Mouse (Mus musculus): ENCODE results near the gene 2200002J24Rik.

Gene 2200002J24Rik

DNA sequence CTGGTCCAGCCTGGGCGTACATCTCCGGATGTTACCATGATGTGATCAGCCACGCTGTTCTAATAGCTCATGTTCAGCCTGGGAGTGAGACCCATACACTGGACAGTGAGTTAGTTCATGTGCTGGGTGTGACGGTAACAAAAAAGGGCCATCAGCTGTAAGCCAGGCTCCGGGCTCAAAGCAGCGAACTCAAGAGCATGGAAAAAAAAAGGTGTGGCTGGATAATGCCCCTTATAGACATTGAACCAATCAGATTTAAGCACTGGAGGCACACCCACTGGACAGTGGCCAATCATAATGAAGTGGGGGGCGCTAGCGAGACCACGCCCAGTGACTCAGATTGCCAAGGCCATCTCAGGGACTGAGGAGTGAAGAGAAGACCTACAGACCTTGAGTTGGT, at the start of gene 2200002J24Rik:
Gene 2200002J24Rik, plus strand, starts transcription at position 338 of the 400 bp plus-strand sequence.
- DNase-seq (ENCODE audit: low read depth) = no peak

- DNase-seq (ENCODE audit: low read depth) = peak; percentile 99
Measured at GRCm38 (mm10) chr7:30649591-30650540, 48.9 kb upstream of the 2200002J24Rik start, which contains the start of gene Rbm42. Rbm42 (minus strand) TSS chr7:30650317.

DNA sequence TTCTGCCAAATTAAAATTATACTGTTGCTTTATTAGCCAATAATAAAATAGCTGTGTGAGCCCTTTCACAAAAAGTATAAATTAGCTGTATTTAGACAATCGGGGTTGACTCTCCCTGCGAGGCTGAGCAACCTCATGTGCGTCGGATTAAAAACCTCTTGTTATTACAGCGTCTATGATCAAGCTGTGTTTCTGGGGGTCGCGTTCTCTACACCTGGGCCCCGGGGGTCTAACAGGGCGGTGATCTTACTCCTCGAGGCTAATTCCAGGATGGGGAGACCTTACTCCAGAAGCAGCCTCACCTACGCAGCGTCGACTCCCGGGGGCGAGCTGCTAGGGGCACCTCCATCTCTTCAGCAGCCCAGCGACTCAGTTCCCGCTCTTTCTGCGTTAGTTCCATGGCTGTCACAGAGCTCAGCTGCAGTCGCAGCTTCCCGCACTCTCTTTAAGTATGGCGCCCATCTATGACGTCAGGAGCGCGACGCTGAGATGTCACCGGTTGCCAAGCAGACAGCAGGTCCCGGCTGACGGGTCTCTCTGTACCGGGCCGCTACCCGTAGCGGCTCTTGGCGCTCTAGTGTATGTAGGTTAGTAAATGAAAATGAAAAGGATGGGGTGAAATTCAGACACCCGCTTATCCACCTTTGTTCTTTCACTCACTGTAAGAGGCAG, 34.1 kb upstream of the 2200002J24Rik start, which contains the start of gene Haus5:
Gene Haus5, minus strand, starts transcription at position 466 of the 672 bp plus-strand sequence.
- peak; percentile 97 for DNase-seq (ENCODE audit: low read depth)

GRCm38 (mm10) chr7:30665321-30665720, 33.4 kb upstream of the 2200002J24Rik start:
- DNase-seq (ENCODE audit: low read depth) = no peak

- peak; percentile 79 for DNase-seq (ENCODE audit: low read depth)
Measured at GRCm38 (mm10) chr7:30669229-30669628, 29.5 kb upstream of the 2200002J24Rik start.

GRCm38 (mm10) chr7:30671480-30671879, 27.2 kb upstream of the 2200002J24Rik start, which contains the start of gene Pmis2:
Pmis2 (minus strand) TSS chr7:30671605.
- DNase-seq (ENCODE audit: low read depth) = no peak

- peak; percentile 36 for DNase-seq (ENCODE audit: low read depth)
Measured at GRCm38 (mm10) chr7:30678263-30678975, 20.3 kb upstream of the 2200002J24Rik start.

DNA sequence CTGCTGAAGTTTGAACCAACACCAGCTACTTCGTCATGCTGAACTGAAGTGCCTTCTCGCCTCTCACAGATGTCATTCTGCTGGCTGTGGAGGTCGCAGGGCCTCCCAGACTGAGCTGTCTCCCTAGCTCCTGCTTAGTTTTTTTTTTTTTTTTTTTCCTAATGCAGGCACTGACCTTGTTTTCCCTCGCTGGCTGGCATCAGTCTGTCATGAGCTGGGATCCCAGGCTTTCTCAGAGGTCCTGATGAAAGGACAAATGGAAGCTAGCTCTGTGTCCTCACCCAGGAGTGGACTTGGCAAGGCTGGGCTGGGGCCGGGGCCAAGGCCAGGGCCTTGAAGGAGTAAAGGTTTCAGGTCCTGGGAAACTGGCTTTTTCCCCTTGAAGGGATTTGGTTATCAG, 16.8 kb upstream of the 2200002J24Rik start:
- no peak for DNase-seq (ENCODE audit: low read depth)

- no peak for DNase-seq (ENCODE audit: low read depth)
Measured at GRCm38 (mm10) chr7:30683425-30683824, 15.3 kb upstream of the 2200002J24Rik start.

- DNase-seq (ENCODE audit: low read depth) = no peak
Measured at GRCm38 (mm10) chr7:30688325-30688724, 10.4 kb upstream of the 2200002J24Rik start.

DNA sequence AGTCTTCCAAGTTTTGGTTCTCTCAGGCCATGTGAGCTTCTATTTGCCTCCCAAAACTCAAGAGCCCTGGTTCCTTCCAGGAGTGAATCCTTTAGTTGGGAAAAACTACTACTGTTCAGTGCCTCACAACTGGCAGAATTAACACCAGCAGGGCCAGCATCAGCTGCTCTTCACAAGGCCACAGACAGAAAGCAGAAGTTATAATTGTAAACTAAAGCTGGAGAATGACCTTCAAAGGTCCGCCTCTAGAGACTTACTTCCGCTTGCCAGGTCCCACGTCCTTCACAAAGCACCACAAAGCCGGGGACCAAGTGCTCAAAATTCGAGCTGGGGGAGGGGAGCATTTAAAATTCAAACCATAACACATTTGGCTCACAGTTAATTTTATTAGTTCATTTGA, 625 bp upstream of the 2200002J24Rik start:
- DNase-seq (ENCODE audit: low read depth) = no peak

GRCm38 (mm10) chr7:30706214-30706882, 7.6 kb downstream of the 2200002J24Rik start:
- DNase-seq (ENCODE audit: low read depth) = no peak

DNA sequence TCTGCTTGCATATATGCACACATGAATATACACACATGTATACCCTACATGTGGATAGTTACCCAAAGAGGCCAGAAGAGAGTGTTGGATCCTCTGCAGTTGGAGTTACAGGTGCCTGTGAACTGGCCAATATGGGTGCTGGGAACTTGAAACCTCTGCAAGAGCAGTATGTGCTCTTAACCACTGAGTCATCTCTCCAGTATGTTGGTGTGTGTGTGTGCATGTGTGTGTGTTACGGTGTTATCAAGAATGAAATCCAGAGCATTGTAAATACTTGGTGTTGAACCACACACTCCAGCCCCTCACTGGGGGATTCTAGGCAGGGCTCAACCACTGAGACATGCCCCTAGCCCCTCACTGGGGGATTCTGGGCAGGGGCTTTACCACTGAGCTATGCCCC, 8.7 kb downstream of the 2200002J24Rik start:
- no peak for DNase-seq (ENCODE audit: low read depth)

DNA sequence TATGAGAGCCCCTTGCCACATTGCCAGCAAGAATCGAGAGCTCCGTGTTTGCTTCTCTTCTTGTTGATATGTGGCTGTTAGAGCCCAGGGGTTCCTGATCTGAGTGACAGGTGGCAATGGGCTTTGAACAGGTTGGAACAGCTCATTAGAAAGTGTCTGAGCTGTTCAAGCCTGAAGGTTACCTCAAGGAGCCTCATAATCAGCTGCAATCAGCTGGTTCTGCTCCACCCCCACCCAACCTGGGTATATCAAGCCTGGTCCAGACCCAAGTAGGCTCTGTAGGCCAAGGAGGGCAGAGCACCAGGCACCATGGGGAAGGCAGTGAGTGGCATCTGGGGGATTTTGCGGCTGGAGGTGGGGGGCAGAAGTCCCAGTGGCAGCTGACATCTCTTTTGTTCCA, 13.2 kb downstream of the 2200002J24Rik start, which contains the start of gene Atp4a:
Gene Atp4a, plus strand, starts transcription at position 268 of the 400 bp plus-strand sequence.
- no peak for DNase-seq (ENCODE audit: low read depth)

GRCm38 (mm10) chr7:30717006-30717715, 18.4 kb downstream of the 2200002J24Rik start:
- DNase-seq (ENCODE audit: low read depth) = peak; percentile 82

- no peak for DNase-seq (ENCODE audit: low read depth)
Measured at GRCm38 (mm10) chr7:30717716-30718046, 19.0 kb downstream of the 2200002J24Rik start.

GRCm38 (mm10) chr7:30719669-30720068, 20.9 kb downstream of the 2200002J24Rik start:
- no peak for DNase-seq (ENCODE audit: low read depth)

- DNase-seq (ENCODE audit: low read depth) = no peak
Measured at GRCm38 (mm10) chr7:30721286-30721685, 22.6 kb downstream of the 2200002J24Rik start.

GRCm38 (mm10) chr7:30723274-30723953, 24.7 kb downstream of the 2200002J24Rik start:
- no peak for DNase-seq (ENCODE audit: low read depth)

- no peak for DNase-seq (ENCODE audit: low read depth)
Measured at GRCm38 (mm10) chr7:30728214-30728613, 29.5 kb downstream of the 2200002J24Rik start.

Measured in induced T-regulatory cell, adult 2 months (primary cell).